Mouse (Mus musculus) gastrocnemius, postnatal 4 days (tissue): ENCODE results near the gene Chchd1. TPM values are rescaled to one million over a fixed set of nuclear protein-coding genes. Genes with fewer than 3 reads are reported as not detected.

Experiments used
- microRNA-seq: library from miRNA; unstranded; fragments of <30 nt; microRNA quantifications from one replicate; pipeline ENCODE4 v1.2.0, GENCODE M21; 2021
- total RNA-seq, 2 experiments: library from RNA; stranded (reverse); gene quantifications; 2 replicates each; pipeline ENCODE4 v1.2.3; 2021

Gene Chchd1
- total RNA-seq, 2 experiments from 2014 or later = 78.0 to 85.7 TPM

Small RNAs within 50 kb of the gene (microRNA-seq; reads per million reads assigned to microRNA genes)
- gene Mir6946 = not detected

Other genes with a start within 250 kb of the Chchd1 start
- 10 to 100 TPM; 43.1 to 52.3 TPM for gene Anxa7, start 222.9 kb upstream of the Chchd1 start, total RNA-seq
- gene Mss51, start 206.1 kb upstream of the Chchd1 start, total RNA-seq = 1 to 10 TPM; 2.6 to 5.7 TPM
- 100 to 1,000 TPM; 116 to 125 TPM for gene Ppp3cb, start 156.4 kb upstream of the Chchd1 start, total RNA-seq
- gene Usp54, start 61.9 kb upstream of the Chchd1 start, total RNA-seq = 10 to 100 TPM; 12.6 to 14.3 TPM
- gene Myoz1, start 46.5 kb upstream of the Chchd1 start, total RNA-seq = 1,000 to 10,000 TPM; 1,287 to 1,360 TPM
- 100 to 1,000 TPM; 274 to 291 TPM for gene Synpo2l, start 34.7 kb upstream of the Chchd1 start, total RNA-seq
- 10 to 100 TPM; 95.4 to 97.9 TPM for gene Sec24c, start 28.7 kb upstream of the Chchd1 start, total RNA-seq
- gene Fut11, start 8.0 kb upstream of the Chchd1 start, total RNA-seq = 10 to 100 TPM; 16.0 to 16.4 TPM
- gene Zswim8, start 4.5 kb downstream of the Chchd1 start, total RNA-seq = 10 to 100 TPM; 81.5 to 83.6 TPM
- gene Ndst2, start 31.6 kb downstream of the Chchd1 start, total RNA-seq = 10 to 100 TPM; 22.8 to 26.7 TPM
- 10 to 100 TPM; 92.5 to 94.3 TPM for gene Camk2g, start 91.1 kb downstream of the Chchd1 start, total RNA-seq
- gene Plau, start 133.7 kb downstream of the Chchd1 start, total RNA-seq = 10 to 100 TPM; 25.8 to 28.2 TPM
- 100 to 1,000 TPM; 132 to 140 TPM for gene Vcl, start 226.4 kb downstream of the Chchd1 start, total RNA-seq